Mouse (Mus musculus) heart, adult 11 months (tissue): ENCODE measurements at regions not wholly inside any gene's neighbourhood (a gene's known extent, or its start where the extent isn't known, plus 50 kb on each side); places are given as distances from the start of the nearest gene placed in this dataset.

Experiments used
- DNase-seq: peaks from one replicate; pipeline ENCODE4 v3.0.0; 2022

DNA sequence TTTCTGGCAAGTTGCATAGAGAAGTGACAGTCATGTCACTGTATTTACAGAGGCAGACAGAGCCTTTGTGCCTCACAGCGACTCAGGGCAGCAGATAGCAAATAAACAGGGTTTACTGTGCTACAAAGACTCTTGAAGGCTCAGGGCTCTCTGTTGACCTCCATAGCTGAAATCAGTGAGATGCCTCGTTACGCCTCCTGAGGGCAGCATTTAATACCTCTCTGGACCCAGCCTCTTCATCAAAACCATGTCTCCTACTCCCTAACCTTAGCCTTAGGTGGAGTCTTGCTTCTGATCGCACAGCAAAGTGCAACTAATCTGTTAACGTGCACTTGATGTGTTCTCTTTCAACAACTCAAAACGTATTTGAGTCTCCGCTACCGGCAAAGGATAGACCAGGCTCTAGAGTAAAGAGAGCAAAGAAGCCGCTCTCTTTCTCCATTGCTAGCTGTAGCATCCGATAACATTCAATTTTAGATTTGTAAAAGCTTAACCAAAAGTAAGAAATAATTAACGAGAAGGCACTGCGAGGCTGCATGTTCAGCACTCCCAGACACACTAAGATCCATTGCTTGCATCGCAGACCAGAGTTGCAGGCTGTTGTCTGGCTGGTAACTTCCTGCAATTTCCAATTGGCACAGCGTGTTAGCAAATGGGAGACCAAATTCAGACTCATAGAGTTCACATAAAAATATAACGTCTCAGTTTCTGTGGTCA lies 101.1 kb upstream of the Man2a1 start:
- peak; percentile 82 for DNase-seq

- DNase-seq, result no peak
Observed at GRCm38 (mm10) chr17:64502376-64502775, 98.2 kb upstream of the Man2a1 start.

GRCm38 (mm10) chr17:64505956-64506355 lies 94.6 kb upstream of the Man2a1 start:
- DNase-seq, result peak; percentile 39

DNA sequence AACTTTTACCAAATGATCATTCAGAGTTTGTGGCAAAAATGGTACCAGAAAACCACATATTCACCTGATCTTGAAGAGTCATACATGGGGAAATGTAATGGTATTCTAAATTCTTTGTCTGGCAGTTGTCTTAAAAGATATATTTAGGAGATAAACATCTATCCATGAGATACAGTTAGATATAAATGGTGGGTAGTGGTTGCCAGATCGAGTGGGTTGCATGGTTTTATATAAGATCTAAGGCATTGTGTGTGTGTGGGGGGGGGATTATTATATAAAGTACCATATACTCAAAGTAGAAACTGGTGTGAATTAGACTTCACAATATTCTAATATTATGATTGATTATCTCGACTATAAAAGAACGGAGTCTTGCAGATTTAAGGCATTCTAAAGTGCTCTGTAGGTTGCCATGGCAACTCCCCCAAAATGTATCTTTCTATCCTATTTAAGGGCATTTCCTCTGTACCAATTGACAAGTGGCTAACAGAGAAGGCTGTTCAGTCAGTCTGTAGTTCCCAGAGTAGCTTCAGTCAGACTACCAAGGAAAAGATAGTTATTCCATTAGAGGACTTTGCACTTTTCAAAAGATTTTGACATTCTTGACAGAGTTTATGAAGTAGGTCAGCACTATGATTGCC lies 89.3 kb upstream of the Man2a1 start:
- DNase-seq, result no peak

GRCm38 (mm10) chr17:64522213-64522612 lies 78.3 kb upstream of the Man2a1 start:
- peak; percentile 66 for DNase-seq

DNA sequence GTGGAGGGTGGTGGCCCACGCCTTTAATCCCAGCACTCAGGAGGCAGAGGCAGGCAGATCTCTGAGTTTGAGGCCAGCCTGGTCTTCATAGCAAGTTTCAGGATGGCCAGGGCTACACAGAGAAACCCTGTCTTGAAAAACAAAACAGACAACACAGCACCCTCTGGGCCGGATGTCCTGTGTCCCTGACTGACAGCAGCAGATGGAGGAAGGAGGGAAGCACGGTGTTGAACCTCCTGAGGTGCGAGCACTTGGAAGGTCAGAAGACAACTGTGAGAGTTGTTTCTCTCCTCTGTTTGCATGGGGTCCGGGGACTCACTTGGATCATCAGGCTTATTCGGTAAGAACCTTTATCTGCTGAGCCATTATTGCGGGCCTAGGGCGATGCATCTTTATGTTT lies 76.6 kb upstream of the Man2a1 start:
- peak; percentile 41 for DNase-seq

DNA sequence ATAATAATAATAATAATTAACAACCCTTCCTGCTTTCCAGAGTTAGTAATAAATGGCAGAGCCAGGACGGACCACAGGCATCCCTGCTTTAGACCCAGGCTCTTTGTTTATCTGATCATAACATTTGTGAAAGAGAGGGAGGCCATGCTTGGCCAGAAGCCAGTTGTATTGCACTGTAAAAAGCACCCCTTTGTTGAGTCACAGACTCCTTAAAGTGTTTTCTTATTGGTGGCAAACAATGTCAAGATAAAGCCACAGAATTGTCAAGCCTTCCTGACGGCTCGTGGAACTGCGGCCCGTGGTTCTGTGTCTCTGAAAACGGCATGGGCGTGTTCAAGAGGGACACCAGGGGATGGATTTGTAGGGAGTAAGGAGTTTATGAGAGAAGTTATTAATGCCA lies 72.7 kb upstream of the Man2a1 start:
- DNase-seq, result peak; percentile 36

GRCm38 (mm10) chr17:64528476-64528875 lies 72.1 kb upstream of the Man2a1 start:
- no peak for DNase-seq

DNA sequence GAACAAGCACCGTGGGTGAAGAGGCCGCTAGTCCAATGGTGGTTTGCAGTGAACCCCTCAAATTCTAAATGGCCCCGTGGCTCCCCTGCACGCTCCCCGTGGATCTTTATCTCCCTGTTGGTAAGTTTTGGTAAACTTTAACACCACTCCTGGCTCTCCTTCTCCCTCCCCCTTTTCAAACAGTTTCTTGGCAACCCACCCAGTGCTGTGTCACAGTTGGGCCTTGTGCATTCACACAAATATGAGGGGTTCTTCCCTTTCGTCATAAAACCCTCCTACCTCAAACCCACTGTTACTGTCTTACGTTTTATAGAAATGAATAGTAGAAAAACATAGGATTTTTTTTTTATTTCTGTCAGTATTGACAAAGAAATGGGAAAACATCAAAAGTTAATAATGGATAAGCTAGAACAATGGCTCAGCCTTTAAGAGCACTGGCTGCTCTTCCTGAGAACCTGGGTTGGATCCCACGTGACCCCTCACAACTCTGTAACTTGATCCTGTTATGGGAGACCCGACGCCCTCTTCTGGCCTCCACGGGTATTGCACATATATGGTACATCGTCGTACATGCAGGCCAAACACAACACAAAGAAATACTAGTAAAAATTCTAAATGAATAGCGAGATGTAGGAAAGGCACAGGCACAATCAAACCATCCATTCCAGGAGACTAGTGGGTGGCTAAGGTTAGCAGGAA lies 71.1 kb upstream of the Man2a1 start:
- DNase-seq, result peak; percentile 80

DNA sequence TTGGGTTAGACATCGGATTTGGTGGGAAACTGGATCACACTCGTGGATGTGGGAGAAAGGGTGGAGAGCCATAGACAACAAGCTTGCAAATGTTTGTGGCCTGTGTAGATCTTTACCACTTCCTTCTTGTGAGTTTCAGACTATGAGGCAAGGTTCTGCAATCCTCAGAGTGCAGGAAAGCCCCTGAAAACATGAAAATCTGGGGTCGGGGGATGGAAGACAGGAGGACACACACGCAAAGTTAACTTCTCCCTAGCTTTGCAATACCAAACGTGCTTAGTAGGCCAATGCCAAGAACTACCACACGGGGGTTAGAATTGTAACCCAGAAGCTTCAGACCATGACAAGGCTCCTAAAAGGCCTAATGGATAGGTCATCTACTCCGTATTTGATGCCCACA lies 69.4 kb upstream of the Man2a1 start:
- DNase-seq, result peak; percentile 52

DNA sequence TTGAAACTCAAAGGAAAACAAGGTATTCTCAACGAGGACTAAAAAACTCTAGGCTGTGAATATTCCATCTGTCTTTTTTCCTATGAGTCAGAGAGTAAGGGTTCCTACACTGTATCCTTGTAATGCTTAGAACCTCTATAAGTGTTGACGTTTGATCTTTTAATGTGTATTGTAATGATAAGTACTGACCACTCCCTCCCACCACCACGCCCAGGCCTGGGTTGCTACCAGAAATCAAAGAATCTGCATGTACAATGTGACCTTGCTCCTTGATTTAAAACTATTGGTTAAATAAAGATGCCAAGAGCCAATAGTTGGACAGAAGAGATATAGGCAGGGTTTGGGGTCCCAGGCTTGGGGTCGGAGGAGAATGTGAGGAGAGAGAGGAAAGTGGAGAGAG lies 66.2 kb upstream of the Man2a1 start:
- DNase-seq, result peak; percentile 35

GRCm38 (mm10) chr17:64538520-64538953 lies 62.0 kb upstream of the Man2a1 start:
- no peak for DNase-seq

GRCm38 (mm10) chr17:64540411-64540810 lies 60.1 kb upstream of the Man2a1 start:
- DNase-seq, result no peak

- no peak for DNase-seq
Observed at GRCm38 (mm10) chr17:64548536-64548935, 52.0 kb upstream of the Man2a1 start.

DNA sequence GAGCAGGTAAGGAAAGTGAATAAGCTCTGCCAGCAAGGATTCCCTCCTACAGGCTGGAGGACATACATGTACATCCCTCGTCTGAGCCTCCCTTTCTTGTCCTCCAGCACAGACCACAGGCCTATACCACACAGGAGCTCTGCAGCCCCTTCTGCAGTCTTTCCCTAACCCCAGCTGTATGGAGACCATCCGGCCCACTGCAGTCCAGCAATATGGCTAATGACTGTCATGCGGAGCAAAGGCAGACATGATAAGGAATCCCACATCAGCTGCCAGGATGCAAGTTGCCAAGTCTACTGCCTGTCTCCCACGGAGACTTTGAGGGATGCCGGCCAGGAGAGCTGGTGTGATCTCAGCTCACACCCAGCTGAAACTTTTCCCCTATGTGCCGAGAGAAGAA lies 50.5 kb upstream of the Man2a1 start:
- no peak for DNase-seq
